Mouse (Mus musculus): ENCODE data around the gene Epb41. TPM values are rescaled to one million over a fixed set of nuclear protein-coding genes. Genes with fewer than 3 reads are reported as not detected.

The Epb41 gene
- polyA plus RNA-seq, 1 experiment from 2014 or later: 22.2 TPM

- Histone ChIP-seq H3K9me3 (ENCODE audit: control insufficient read depth) (no peaks in the 10 kb centered on the region), H3K27me3 (replicated peaks; ENCODE audit: control insufficient read depth, insufficient read depth, low read length) (no peaks in the 10 kb centered on the region), H3K4me3 (ENCODE audit: low read depth, low read length) (no peak overlapping the region), H3K4me1 (replicated peaks; ENCODE audit: control insufficient read depth, insufficient read depth, low read length) (0 out of 2 replicates have a peak, but pooled peaks cover 3% of the 10 kb centered on the region), H3K36me3 (ENCODE audit: control insufficient read depth, insufficient read depth) (no peaks in the 10 kb centered on the region), H3K27ac (ENCODE audit: low read depth, low read length) (peak overlapping the region; percentile 7; the same call in 1 of the 2 replicates), H3K4me2 (replicated peaks; ENCODE audit: low read depth) (no peak overlapping the region), H3K9ac (ENCODE audit: low read depth, low read length) (no peak overlapping the region)
- WGBS: 51% methylated on average over 17 of the region's 17 CpGs
- TF ChIP-seq CTCF (IDR thresholded peaks at IDR 0.05; ENCODE audit: low read depth): no peak
- peak; percentile 61 for ATAC-seq
Observed at GRCm38 (mm10) chr4:132062934-132063884, 11.9 kb downstream of the Epb41 start.

- no peak for TF ChIP-seq CTCF (IDR thresholded peaks at IDR 0.05; ENCODE audit: low read depth)
- Histone ChIP-seq H3K9ac (ENCODE audit: low read depth, low read length) (no peak overlapping the region), H3K4me1 (replicated peaks; ENCODE audit: control insufficient read depth, insufficient read depth, low read length) (0 out of 2 replicates have a peak, but pooled peaks cover 3% of the 10 kb centered on the region), H3K4me3 (ENCODE audit: low read depth, low read length) (no peak overlapping the region), H3K27ac (ENCODE audit: low read depth, low read length) (no peak overlapping the region; the same call in 1 of the 2 replicates), H3K9me3 (ENCODE audit: control insufficient read depth) (no peaks in the 10 kb centered on the region), H3K4me2 (replicated peaks; ENCODE audit: low read depth) (no peak overlapping the region), H3K36me3 (ENCODE audit: control insufficient read depth, insufficient read depth) (no peaks in the 10 kb centered on the region), H3K27me3 (replicated peaks; ENCODE audit: control insufficient read depth, insufficient read depth, low read length) (no peaks in the 10 kb centered on the region)
- ATAC-seq: no peak
- 38% methylated on average over 8 of the region's 8 CpGs for WGBS
Observed at GRCm38 (mm10) chr4:132062289-132062688, 12.8 kb downstream of the Epb41 start.

GRCm38 (mm10) chr4:132060040-132060832 is 14.9 kb downstream of the Epb41 start:
- no peak overlapping the region for H3K4me2 ChIP-seq (replicated peaks; ENCODE audit: low read depth)
- 0 out of 2 replicates have a peak, but pooled peaks cover 3% of the 10 kb centered on the region for H3K4me1 ChIP-seq (replicated peaks; ENCODE audit: control insufficient read depth, insufficient read depth, low read length)
- H3K9ac ChIP-seq (ENCODE audit: low read depth, low read length): no peak overlapping the region
- no peak for ATAC-seq
- no peaks in the 10 kb centered on the region for H3K27me3 ChIP-seq (replicated peaks; ENCODE audit: control insufficient read depth, insufficient read depth, low read length)
- no peak for TF ChIP-seq CTCF (IDR thresholded peaks at IDR 0.05; ENCODE audit: low read depth)
- H3K36me3 ChIP-seq (ENCODE audit: control insufficient read depth, insufficient read depth): no peaks in the 10 kb centered on the region
- 61% methylated on average over 17 of the region's 17 CpGs for WGBS
- no peaks in the 10 kb centered on the region for H3K9me3 ChIP-seq (ENCODE audit: control insufficient read depth)
- H3K4me3 ChIP-seq (ENCODE audit: low read depth, low read length): no peak overlapping the region
- H3K27ac ChIP-seq (ENCODE audit: low read depth, low read length): no peak overlapping the region

- 88% methylated on average over 2 of the region's 2 CpGs for WGBS
- no peak overlapping the region for H3K4me2 ChIP-seq (replicated peaks; ENCODE audit: low read depth)
- no peaks in the 10 kb centered on the region for H3K36me3 ChIP-seq (ENCODE audit: control insufficient read depth, insufficient read depth)
Observed at GRCm38 (mm10) chr4:132059541-132059940, 15.6 kb downstream of the Epb41 start.

GRCm38 (mm10) chr4:132057311-132057710 is 17.8 kb downstream of the Epb41 start:
- TF ChIP-seq CTCF (IDR thresholded peaks at IDR 0.05; ENCODE audit: low read depth): no peak
- no peak overlapping the region for H3K4me3 ChIP-seq (ENCODE audit: low read depth, low read length)
- H3K4me1 ChIP-seq (replicated peaks; ENCODE audit: control insufficient read depth, insufficient read depth, low read length): no peaks in the 10 kb centered on the region
- no peaks in the 10 kb centered on the region for H3K36me3 ChIP-seq (ENCODE audit: control insufficient read depth, insufficient read depth)
- no peaks in the 10 kb centered on the region for H3K9me3 ChIP-seq (ENCODE audit: control insufficient read depth)
- no peaks in the 10 kb centered on the region for H3K27me3 ChIP-seq (replicated peaks; ENCODE audit: control insufficient read depth, insufficient read depth, low read length)
- no peak overlapping the region for H3K4me2 ChIP-seq (replicated peaks; ENCODE audit: low read depth)
- ATAC-seq: no peak
- H3K27ac ChIP-seq (ENCODE audit: low read depth, low read length): no peak overlapping the region
- H3K9ac ChIP-seq (ENCODE audit: low read depth, low read length): no peak overlapping the region

More at GRCm38 (mm10) chr4:132059541-132059940, 15.6 kb downstream of the Epb41 start:
- Histone ChIP-seq H3K4me1 (replicated peaks; ENCODE audit: control insufficient read depth, insufficient read depth, low read length) (0 out of 2 replicates have a peak, but pooled peaks cover 3% of the 10 kb centered on the region), H3K4me3 (ENCODE audit: low read depth, low read length) (no peak overlapping the region), H3K27me3 (replicated peaks; ENCODE audit: control insufficient read depth, insufficient read depth, low read length) (no peaks in the 10 kb centered on the region), H3K9me3 (ENCODE audit: control insufficient read depth) (no peaks in the 10 kb centered on the region), H3K27ac (ENCODE audit: low read depth, low read length) (no peak overlapping the region), H3K9ac (ENCODE audit: low read depth, low read length) (no peak overlapping the region)
- ATAC-seq: no peak
- no peak for TF ChIP-seq CTCF (IDR thresholded peaks at IDR 0.05; ENCODE audit: low read depth)
